Mouse (Mus musculus): Measurements from ENCODE around the gene Abhd8. TPM values are rescaled to one million over a fixed set of nuclear protein-coding genes. Genes with fewer than 3 reads are reported as not detected.
A peak's percentile ranks its signal among the peaks of the same experiment; 100 is the strongest.

Abhd8 gene
- polyA plus RNA-seq, 1 experiment from 2014 or later: 15.2 TPM

DNA sequence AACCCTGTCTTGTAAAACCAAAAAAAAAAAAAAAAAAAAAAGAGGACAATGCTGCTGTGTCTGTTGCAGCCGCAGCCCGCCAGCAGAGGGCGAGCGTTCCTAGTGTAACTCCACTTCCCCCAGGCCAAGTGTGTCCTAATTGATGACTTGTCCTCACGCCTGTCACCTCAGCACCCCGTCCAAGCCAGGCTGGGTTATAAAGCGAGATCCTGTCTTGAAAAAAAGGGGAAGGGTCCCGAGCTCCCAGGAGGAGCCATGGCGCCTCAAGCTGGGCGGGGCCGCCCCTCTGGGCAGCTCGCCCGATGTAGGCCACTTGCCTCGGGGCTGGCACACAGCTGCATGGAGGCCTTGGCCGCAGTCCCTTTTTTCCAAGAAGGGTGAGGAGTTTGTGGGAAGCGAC, 31.6 kb upstream of the Abhd8 start:
- Histone ChIP-seq H3K9ac (ENCODE audit: low read depth, low read length) (no peak overlapping the region), H3K4me3 (ENCODE audit: low read depth, low read length) (no peak overlapping the region), H3K36me3 (ENCODE audit: control insufficient read depth, insufficient read depth) (peaks cover 27% of the 10 kb centered on the region; the same call in 1 of the 2 replicates), H3K4me2 (replicated peaks; ENCODE audit: low read depth) (no peak overlapping the region), H3K4me1 (replicated peaks; ENCODE audit: control insufficient read depth, insufficient read depth, low read length) (peaks cover 3% of the 10 kb centered on the region), H3K27ac (ENCODE audit: low read depth, low read length) (no peak overlapping the region), H3K27me3 (replicated peaks; ENCODE audit: control insufficient read depth, insufficient read depth, low read length) (no peaks in the 10 kb centered on the region), H3K9me3 (ENCODE audit: control insufficient read depth) (no peaks in the 10 kb centered on the region)
- peak; percentile 28; the same call in 1 of the 2 replicates for ATAC-seq
- peak; percentile 82 for TF ChIP-seq CTCF (IDR thresholded peaks at IDR 0.05; ENCODE audit: low read depth)
- WGBS: 24% methylated on average over 16 of the region's 16 CpGs

DNA sequence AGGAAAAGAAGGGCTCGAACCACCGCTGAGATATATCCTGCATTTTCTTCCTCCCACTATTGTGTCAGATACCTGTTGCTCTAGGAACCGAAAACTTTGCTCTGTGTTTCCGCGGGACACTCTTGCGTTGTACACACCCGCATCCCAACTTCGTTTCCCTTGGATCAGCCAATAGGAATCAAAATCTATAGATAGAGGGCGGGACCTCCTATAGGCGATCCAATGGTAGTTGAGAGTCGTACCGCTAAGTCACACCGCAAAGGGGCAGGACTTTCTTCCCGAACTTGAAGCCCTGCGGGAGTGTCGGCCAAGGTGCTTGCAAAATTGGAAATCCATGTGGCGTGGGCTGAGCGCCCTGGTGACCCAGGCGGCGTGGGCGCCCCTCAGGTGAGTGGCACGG, 25.0 kb upstream of the Abhd8 start:
- Histone ChIP-seq H3K9me3 (ENCODE audit: control insufficient read depth) (no peaks in the 10 kb centered on the region), H3K4me1 (replicated peaks; ENCODE audit: control insufficient read depth, insufficient read depth, low read length) (peaks cover 9% of the 10 kb centered on the region), H3K27me3 (replicated peaks; ENCODE audit: control insufficient read depth, insufficient read depth, low read length) (no peaks in the 10 kb centered on the region), H3K27ac (ENCODE audit: low read depth, low read length) (peak overlapping the region; percentile 74; the same call in 1 of the 2 replicates), H3K4me3 (ENCODE audit: low read depth, low read length) (peak overlapping the region; percentile 70), H3K36me3 (ENCODE audit: control insufficient read depth, insufficient read depth) (peaks cover 19% of the 10 kb centered on the region; the same call in 1 of the 2 replicates), H3K9ac (ENCODE audit: low read depth, low read length) (peak overlapping the region; percentile 62), H3K4me2 (replicated peaks; ENCODE audit: low read depth) (peak overlapping the region; percentile 98)
- ATAC-seq: peak; percentile 90
- TF ChIP-seq CTCF (IDR thresholded peaks at IDR 0.05; ENCODE audit: low read depth): 0 out of 2 replicates have a peak, but pooled peaks have one; percentile 17
- under 1% methylated on average over 22 of the region's 22 CpGs for WGBS

DNA sequence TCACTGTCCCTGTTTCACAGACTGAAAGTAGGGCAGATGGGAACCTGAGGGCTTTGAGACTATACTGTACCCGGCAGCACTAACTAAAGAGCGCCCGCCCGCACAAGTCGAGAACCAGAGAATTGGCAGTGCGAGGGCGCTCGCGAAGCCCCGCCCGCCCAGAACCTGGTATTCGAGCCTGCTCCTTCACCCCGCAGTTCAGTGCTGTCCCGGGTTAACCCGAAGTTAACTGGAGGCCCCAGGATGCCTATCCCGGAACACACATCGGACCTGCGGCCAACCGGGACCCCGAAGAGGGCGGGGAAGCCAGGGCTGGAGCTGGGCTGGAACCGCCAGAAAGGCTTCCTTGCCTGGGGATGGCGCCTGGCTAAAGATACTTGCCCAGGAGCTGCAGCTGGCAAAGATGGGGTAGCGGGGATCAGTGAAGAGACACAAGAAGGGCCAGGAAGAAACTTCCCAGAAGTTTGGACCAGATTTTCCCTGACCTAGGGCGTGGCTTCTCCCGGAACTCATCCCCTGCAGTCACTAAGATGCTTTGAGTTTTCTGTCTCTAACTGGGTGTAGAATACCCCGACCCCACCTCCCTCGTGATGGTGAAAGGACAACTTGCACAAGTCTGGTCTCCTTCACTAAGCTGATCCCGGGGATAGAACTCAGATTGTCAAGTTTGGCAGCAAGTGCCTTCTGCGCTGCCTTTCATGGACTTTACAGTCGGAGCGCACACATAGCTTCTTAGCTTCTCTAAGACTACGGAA, 24.4 kb upstream of the Abhd8 start, which contains the start of gene Gtpbp3:
Gtpbp3 (plus strand) TSS at position 413 of the 755 bp plus-strand sequence.
- peak within 1 kb of the TSS; percentile 98 for H3K4me2 ChIP-seq (replicated peaks; ENCODE audit: low read depth)

DNA sequence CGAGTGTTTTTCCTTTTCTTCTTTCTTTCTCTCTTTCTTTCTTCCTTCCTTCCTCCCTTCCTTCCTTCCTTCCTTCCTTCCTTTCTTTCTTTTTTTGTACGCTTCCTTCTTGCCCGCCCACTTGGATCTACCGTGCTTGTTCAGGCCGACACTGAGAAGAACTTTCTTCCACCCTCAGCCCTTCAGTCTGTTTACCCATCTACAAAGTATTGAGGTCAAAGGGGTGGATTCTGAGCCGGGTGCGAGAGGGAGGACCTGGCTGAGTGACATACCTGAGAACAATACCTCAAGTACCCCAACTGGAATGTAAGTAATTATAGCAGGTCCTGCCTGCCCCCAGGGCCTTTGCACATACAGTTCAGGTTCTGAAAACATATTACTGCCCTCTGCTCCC, 22.7 kb upstream of the Abhd8 start:
- Histone ChIP-seq H3K27me3 (replicated peaks; ENCODE audit: control insufficient read depth, insufficient read depth, low read length) (no peaks in the 10 kb centered on the region), H3K27ac (ENCODE audit: low read depth, low read length) (no peak overlapping the region), H3K4me2 (replicated peaks; ENCODE audit: low read depth) (peak overlapping the region; percentile 93), H3K4me3 (ENCODE audit: low read depth, low read length) (peak overlapping the region; percentile 68), H3K9me3 (ENCODE audit: control insufficient read depth) (no peaks in the 10 kb centered on the region), H3K9ac (ENCODE audit: low read depth, low read length) (no peak overlapping the region; the same call in 1 of the 2 replicates), H3K4me1 (replicated peaks; ENCODE audit: control insufficient read depth, insufficient read depth, low read length) (peaks cover 9% of the 10 kb centered on the region), H3K36me3 (ENCODE audit: control insufficient read depth, insufficient read depth) (peaks cover 3% of the 10 kb centered on the region; the same call in 1 of the 2 replicates)
- TF ChIP-seq CTCF (IDR thresholded peaks at IDR 0.05; ENCODE audit: low read depth): no peak
- WGBS: 9% methylated on average over 7 of the region's 7 CpGs
- no peak for ATAC-seq

More for the DNA sequence above, 24.4 kb upstream of the Abhd8 start, which contains the start of gene Gtpbp3:
- Histone ChIP-seq H3K4me1 (replicated peaks; ENCODE audit: control insufficient read depth, insufficient read depth, low read length) (peaks cover 9% of the 10 kb centered on the region), H3K9me3 (ENCODE audit: control insufficient read depth) (no peaks in the 10 kb centered on the region), H3K27ac (ENCODE audit: low read depth, low read length) (peak within 1 kb of the TSS; percentile 74), H3K9ac (ENCODE audit: low read depth, low read length) (peak within 1 kb of the TSS; percentile 62), H3K27me3 (replicated peaks; ENCODE audit: control insufficient read depth, insufficient read depth, low read length) (no peaks in the 10 kb centered on the region), H3K36me3 (ENCODE audit: control insufficient read depth, insufficient read depth) (peaks cover 19% of the 10 kb centered on the region; the same call in 1 of the 2 replicates), H3K4me3 (ENCODE audit: low read depth, low read length) (peak within 1 kb of the TSS; percentile 70)
- peak; percentile 29 for ATAC-seq
- under 1% methylated on average over 33 of the region's 33 CpGs for WGBS
- no peak for TF ChIP-seq CTCF (IDR thresholded peaks at IDR 0.05; ENCODE audit: low read depth)

DNA sequence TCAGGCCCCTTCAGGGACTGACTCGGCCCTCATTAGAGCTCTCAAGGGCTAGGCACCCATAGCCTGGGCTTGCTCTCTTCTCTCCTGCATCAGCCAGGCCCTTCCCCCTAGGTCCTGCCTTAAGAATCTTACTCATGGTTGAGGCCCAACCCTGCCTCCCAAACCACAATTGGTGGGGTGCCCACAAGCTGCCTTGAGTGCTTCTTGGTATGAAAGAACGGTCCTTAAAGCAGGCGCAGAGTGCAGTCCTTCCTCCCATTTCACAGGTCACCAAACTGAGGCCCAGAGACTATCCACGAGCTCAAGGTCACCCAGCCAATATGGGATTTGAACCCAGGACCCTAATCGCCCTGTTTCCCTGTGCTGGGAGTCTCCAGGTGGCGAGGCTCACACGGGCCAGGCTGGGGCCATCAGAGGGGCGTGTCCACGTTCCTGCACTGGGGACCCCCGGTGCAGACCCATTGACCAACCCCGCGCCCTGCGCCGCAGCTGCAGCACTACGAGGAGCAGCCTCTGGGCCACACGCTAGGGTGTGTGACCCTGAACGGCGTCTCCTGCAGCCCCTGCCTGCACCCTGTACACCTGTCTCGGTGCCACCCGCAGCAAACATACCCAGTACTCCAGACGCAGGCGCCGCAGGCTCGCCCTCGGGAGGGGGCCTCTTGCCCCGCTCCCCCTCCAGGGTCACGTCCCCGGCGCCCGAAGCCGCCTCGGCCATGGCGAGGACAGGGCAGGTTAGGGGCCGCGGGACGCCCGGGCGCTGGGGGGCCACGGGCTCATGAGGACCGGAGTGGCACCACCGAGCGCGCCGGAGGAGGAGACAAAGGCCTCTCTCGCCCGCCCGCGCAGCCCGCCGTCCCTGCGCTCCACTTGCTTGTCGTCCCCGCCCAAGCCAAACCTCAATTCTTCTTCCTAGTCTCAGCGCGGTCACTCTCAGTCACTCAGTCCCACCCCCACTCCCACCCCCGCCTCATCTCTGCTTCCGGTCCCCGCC, 22.0 kb upstream of the Abhd8 start, which contains the start of gene Ano8:
Ano8 (minus strand) TSS at position 822 of the 994 bp plus-strand sequence.
- peak within 1 kb of the TSS; percentile 93 for H3K4me2 ChIP-seq (replicated peaks; ENCODE audit: low read depth)
- no peaks in the 10 kb centered on the region; the same call in 1 of the 2 replicates for H3K36me3 ChIP-seq (ENCODE audit: control insufficient read depth, insufficient read depth)
- no peaks in the 10 kb centered on the region for H3K9me3 ChIP-seq (ENCODE audit: control insufficient read depth)
- no peak for TF ChIP-seq CTCF (IDR thresholded peaks at IDR 0.05; ENCODE audit: low read depth)
- H3K27me3 ChIP-seq (replicated peaks; ENCODE audit: control insufficient read depth, insufficient read depth, low read length): no peaks in the 10 kb centered on the region
- 7% methylated on average over 50 of the region's 58 CpGs for WGBS
- peak within 1 kb of the TSS; percentile 68 for H3K4me3 ChIP-seq (ENCODE audit: low read depth, low read length)
- peak within 1 kb of the TSS; percentile 64 for H3K9ac ChIP-seq (ENCODE audit: low read depth, low read length)
- peaks cover 9% of the 10 kb centered on the region for H3K4me1 ChIP-seq (replicated peaks; ENCODE audit: control insufficient read depth, insufficient read depth, low read length)
- peak; percentile 29 for ATAC-seq
- no peak within 1 kb of the TSS for H3K27ac ChIP-seq (ENCODE audit: low read depth, low read length)
